Mouse (Mus musculus) stomach, postnatal 0 days (tissue): ENCODE results near the gene Hmx1. TPM values are rescaled to one million over a fixed set of nuclear protein-coding genes. Genes with fewer than 3 reads are reported as not detected.

Experiments
- ATAC-seq: fragments of 200-750 bp; cut with Nextera tagmentation; 2 replicates; pipeline ENCODE4 v1.8.0; 2017; ENCODE audit not compliant: low FRiP score, low TSS enrichment
- DNase-seq: peaks from one replicate; pipeline ENCODE4 v3.0.0-alpha.2; 2016; ENCODE audit warnings: low spot score
- H3K27ac ChIP-seq: fragments of 300-500 bp; sonication (generic); replicated peaks from 2 replicates; pipeline ENCODE4 v1.5.1; 2014; ENCODE audit warnings: mild to moderate bottlenecking, control low read depth
- H3K27me3 ChIP-seq: fragments of 300-500 bp; sonication (generic); 2 replicates; pipeline ENCODE4 v1.6.1; 2014; ENCODE audit warnings: low read length; ENCODE audit not compliant: control insufficient read depth, insufficient read depth
- H3K36me3 ChIP-seq: fragments of 300-500 bp; sonication (generic); 2 replicates; pipeline ENCODE4 v1.6.1; 2014; ENCODE audit warnings: low read length, mixed read lengths; ENCODE audit not compliant: control insufficient read depth, insufficient read depth
- H3K4me1 ChIP-seq: fragments of 300-500 bp; sonication (generic); replicated peaks from 2 replicates; pipeline ENCODE4 v1.6.1; 2014; ENCODE audit warnings: antibody characterized with exemption; ENCODE audit not compliant: control insufficient read depth, insufficient read depth
- H3K4me2 ChIP-seq: fragments of 300-500 bp; sonication (generic); replicated peaks from 2 replicates; pipeline ENCODE4 v1.6.1; 2014; ENCODE audit warnings: low read depth, mild to moderate bottlenecking, control low read depth, moderate library complexity
- H3K4me3 ChIP-seq: fragments of 300-500 bp; sonication (generic); 2 replicates; pipeline ENCODE4 v1.5.1; 2014; ENCODE audit warnings: low read depth, low read length, control low read depth
- H3K9ac ChIP-seq: fragments of 300-500 bp; sonication (generic); 2 replicates; pipeline ENCODE4 v1.6.1; 2014; ENCODE audit warnings: mild to moderate bottlenecking, low read length, control low read depth, mixed read lengths
- H3K9me3 ChIP-seq: fragments of 300-500 bp; sonication (generic); 2 replicates; pipeline ENCODE4 v1.6.1; 2016; ENCODE audit warnings: low read length; ENCODE audit not compliant: control insufficient read depth
- CTCF ChIP-seq: IDR thresholded peaks from 2 replicates; pipeline ENCODE4 v1.5.1; 2016; ENCODE audit warnings: antibody characterized with exemption, low read depth, mild to moderate bottlenecking, moderate library complexity
- EP300 ChIP-seq: optimal IDR thresholded peaks from 2 replicates; pipeline ENCODE3; 2016; ENCODE audit warnings: antibody characterized with exemption
- WGBS: fragments of 180-500 bp; shearing (Covaris S2); extraction: QIAGEN DNeasy Blood & Tissue Kit; methylation state at CpG from one replicate; pipeline ENCODE4 v1.1.7; 2014; 5-methylcytosine and 5-hydroxymethylcytosine counted together
- polyA plus RNA-seq: library from polyadenylated mRNA; unstranded; fragments of >200 nt; fragmentation: Nextera tagmentation; extraction: Ambion mirVana; gene quantifications from 2 replicates; pipeline ENCODE4 v1.2.1, GENCODE M21; 2015

Gene Hmx1
- polyA plus RNA-seq, 1 experiment from 2014 or later: not detected

DNA sequence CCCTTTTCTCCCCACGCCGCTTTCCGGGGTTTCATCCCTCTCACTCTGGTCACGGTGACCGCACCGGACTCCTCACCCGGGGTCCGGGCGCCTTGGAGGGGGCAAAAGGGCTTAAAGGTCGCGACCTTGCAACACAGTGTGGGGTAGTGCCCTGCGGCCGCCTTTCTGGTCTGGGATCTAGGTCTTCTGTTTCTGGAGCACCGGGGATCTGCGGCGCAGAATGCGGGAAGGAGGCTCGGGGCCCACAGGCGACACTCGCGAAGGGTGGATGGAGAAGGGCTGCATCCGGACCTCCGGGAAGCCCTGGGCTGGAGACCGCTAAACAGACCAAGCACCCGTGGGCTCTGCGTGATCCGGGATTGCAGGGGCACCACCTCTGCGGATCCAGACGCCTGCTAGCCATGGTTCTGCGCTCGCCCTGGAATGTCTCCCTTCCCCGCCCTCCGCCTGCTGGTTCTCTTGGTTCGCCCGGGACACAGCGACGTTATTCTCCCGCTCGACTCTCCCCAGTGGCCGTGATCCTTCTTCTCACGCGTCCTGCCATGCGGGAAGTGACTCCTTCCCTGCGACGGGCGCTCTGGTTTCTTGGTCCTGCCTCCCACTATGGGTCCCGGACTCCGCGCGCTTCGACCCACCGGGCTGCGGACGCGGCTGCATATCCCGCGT is 8.2 kb downstream of the Hmx1 start:
- Histone ChIP-seq H3K36me3 (no peaks in the 10 kb centered on the region), H3K9ac (no peak overlapping the region), H3K4me3 (0 out of 2 replicates have a peak overlapping the region, but pooled peaks have one; percentile 8), H3K27me3 (peaks cover 37% of the 10 kb centered on the region), H3K4me2 (no peak overlapping the region), H3K9me3 (no peaks in the 10 kb centered on the region), H3K4me1 (no peaks in the 10 kb centered on the region), H3K27ac (no peak overlapping the region)
- WGBS: 1% methylated on average over 54 of the region's 57 CpGs
- ATAC-seq (no peak), DNase-seq (no peak)
- TF ChIP-seq EP300: no peak
- no peak for TF ChIP-seq CTCF

DNA sequence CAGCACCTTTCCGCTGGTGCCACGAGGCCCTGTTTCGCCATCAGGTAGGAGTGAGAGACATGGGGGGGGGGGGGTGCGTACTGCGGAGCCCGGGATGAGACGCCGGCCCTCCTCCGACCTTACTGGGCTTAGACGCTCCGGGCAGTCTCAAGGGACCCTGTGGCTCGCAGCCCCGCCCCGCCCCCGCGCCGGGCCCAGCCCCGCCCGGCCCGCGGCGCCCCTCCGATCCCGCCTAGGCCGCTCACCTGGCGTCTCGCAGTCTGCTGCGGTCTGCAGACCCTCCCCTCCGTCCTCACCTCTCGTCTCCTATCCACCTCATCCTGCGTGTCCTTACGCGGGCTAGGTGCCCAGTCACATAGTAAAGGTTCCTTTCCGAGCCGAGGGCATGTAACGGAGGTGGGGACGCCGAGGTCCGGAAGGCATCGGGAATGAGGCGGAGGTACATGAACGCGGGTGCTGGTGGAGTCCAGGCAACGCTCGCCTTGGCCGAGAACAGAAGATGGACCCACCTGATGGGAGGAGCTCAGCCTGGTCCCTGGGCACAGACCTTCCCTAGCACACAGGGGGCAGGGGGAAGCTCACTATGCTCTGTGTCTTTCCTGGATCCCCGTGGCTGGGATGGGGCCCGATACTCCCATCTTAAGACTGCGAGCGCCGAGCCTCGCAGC is 8.9 kb downstream of the Hmx1 start:
- ATAC-seq: no peak; the same call in 1 of the 2 replicates
- DNase-seq: no peak
- H3K4me2 ChIP-seq: no peak overlapping the region
- H3K4me1 ChIP-seq: no peaks in the 10 kb centered on the region
- 0 out of 2 replicates have a peak overlapping the region, but pooled peaks have one; percentile 8 for H3K4me3 ChIP-seq
- 2% methylated on average over 40 of the region's 52 CpGs for whole genome bisulfite sequencing
- TF ChIP-seq EP300: no peak
- no peak for TF ChIP-seq CTCF
- H3K27me3 ChIP-seq: peaks cover 35% of the 10 kb centered on the region
- H3K9ac ChIP-seq: no peak overlapping the region
- H3K27ac ChIP-seq: no peak overlapping the region
- H3K9me3 ChIP-seq: no peaks in the 10 kb centered on the region
- no peaks in the 10 kb centered on the region for H3K36me3 ChIP-seq

DNA sequence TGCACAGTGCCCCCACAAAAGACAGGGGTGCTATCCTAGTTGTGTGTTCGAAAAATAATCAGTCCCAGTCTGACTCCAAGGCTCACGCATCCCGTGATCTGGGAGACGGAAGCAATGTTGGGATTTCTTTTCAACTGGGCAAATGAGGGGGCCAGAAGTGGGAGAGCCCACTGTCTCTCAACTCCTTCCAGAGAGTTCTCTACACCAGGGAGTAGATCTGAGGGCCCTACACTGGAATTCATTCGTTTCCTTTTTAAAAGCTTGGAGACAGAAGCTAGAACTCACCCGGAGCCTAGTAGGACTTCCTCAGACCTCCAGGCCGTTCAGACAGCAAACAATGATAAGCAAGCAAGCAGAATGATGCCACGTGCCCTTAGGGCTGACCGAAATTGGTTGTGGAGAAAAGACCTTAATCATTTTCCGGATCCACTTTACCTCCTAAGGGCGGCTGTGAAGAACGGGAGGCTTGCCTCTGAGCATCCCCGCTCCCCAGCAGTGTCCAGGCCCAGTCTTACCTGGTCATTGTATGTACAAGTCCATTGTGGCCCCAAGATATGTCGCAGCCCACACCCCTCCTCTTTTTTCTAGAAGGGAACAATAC is 9.5 kb downstream of the Hmx1 start:
- DNase-seq (no peak), ATAC-seq (no peak)
- H3K27ac ChIP-seq: no peak overlapping the region
- TF ChIP-seq EP300 (no peak), CTCF (no peak)
- H3K4me2 ChIP-seq: no peak overlapping the region
- no peak overlapping the region for H3K9ac ChIP-seq
- peaks cover 33% of the 10 kb centered on the region for H3K27me3 ChIP-seq
- no peaks in the 10 kb centered on the region for H3K36me3 ChIP-seq
- 2% methylated on average over 14 of the region's 14 CpGs for WGBS
- no peak overlapping the region for H3K4me3 ChIP-seq
- H3K9me3 ChIP-seq: no peaks in the 10 kb centered on the region
- no peaks in the 10 kb centered on the region for H3K4me1 ChIP-seq

DNA sequence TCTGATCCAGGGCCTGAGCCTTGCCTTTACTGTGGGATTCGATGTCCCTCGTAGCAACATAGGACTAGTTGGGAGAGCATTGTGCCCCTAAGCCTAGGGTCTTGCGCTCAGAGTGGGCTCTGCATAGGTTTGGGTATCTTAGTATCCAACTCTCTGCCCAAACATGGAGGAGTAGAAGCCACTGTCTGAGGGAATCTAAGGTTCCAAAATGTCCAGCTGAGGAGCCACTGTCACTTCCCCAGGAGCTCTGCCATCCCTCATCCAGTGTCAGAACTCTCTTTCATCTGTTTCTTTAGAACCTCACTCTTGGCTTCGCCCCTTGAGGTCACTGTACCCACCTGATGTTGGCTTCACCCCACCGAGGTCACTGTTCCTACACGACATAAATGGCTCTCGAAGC is 10.2 kb downstream of the Hmx1 start:
- no peaks in the 10 kb centered on the region for H3K4me1 ChIP-seq
- no peak overlapping the region for H3K9ac ChIP-seq
- peaks cover 32% of the 10 kb centered on the region for H3K27me3 ChIP-seq
- no peak for ATAC-seq
- no peak for DNase-seq
- no peak for TF ChIP-seq EP300
- TF ChIP-seq CTCF: no peak
- H3K4me2 ChIP-seq: no peak overlapping the region
- H3K9me3 ChIP-seq: no peaks in the 10 kb centered on the region
- no peak overlapping the region for H3K4me3 ChIP-seq
- H3K36me3 ChIP-seq: no peaks in the 10 kb centered on the region
- H3K27ac ChIP-seq: no peak overlapping the region
- WGBS: 6% methylated on average over 7 of the region's 7 CpGs

DNA sequence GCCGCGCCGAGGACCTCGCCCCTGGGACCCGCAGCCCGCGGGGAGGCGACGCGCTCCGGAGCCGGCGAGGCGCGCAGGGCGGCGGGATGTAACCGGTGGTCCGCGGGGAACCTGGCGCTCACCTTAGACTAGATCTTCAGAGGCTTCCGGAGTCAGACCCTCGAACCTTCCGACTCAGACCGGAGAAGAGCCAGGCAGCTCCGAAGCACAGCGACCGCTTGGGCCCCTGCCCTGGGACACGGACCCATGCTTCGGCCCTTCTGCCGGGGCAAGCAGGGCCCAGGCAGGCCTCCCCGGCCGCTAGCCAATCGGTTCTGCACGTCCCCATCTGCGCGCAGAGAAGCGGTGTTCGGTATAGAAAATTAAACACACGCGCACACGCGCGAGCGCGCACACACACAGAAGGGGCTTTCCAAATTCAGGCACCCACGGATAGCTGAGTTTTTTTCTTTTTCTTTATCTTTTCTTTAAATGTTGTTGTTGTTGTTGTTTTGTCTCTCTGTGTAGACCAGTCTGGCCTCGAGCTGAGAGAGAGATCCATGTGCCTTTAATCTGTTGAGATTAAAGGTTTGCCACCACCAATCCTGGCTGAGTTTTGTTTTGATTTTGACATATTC is 10.9 kb downstream of the Hmx1 start:
- no peak for ATAC-seq
- no peaks in the 10 kb centered on the region for H3K9me3 ChIP-seq
- no peak overlapping the region for H3K4me2 ChIP-seq
- DNase-seq: no peak
- no peak overlapping the region for H3K27ac ChIP-seq
- no peak overlapping the region for H3K4me3 ChIP-seq
- no peaks in the 10 kb centered on the region for H3K36me3 ChIP-seq
- H3K27me3 ChIP-seq: peaks cover 30% of the 10 kb centered on the region
- H3K9ac ChIP-seq: no peak overlapping the region
- no peaks in the 10 kb centered on the region for H3K4me1 ChIP-seq
- no peak for TF ChIP-seq EP300
- TF ChIP-seq CTCF: no peak
- 1% methylated on average over 48 of the region's 48 CpGs for WGBS

DNA sequence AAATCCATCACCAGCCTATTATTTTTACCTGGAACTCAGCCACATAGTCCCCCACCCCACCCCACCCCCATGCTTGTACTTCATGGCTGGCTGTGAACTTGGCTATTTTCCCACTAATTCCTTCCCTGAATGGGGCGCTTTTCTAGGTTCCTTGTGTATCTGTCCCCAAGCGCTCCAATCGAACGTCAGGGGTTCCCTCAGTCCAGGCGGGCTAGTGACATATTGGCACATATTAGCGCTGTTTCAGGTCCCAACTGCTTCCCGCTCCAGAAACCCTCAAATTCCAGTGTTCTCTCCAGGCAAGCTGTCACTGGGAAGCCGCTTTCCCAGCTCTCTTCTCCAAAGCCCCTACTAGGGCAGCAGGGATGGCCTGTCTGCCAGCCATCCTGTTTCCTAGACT is 12.3 kb downstream of the Hmx1 start:
- Histone ChIP-seq H3K9ac (no peak overlapping the region), H3K4me3 (no peak overlapping the region), H3K36me3 (no peaks in the 10 kb centered on the region), H3K9me3 (no peaks in the 10 kb centered on the region), H3K4me2 (no peak overlapping the region), H3K27ac (no peak overlapping the region), H3K4me1 (no peaks in the 10 kb centered on the region), H3K27me3 (peaks cover 26% of the 10 kb centered on the region)
- TF ChIP-seq EP300: no peak
- no peak for TF ChIP-seq CTCF
- no peak for DNase-seq
- ATAC-seq: no peak
- 6% methylated on average over 8 of the region's 8 CpGs for WGBS
